Mouse (Mus musculus) Muller cell, postnatal 12 days (primary cell): Measurements from ENCODE around the gene Mrnip.
A peak's percentile ranks its signal among the peaks of the same experiment; 100 is the strongest.

Source experiments
- DNase-seq: peaks from one replicate; pipeline ENCODE4 v3.0.0-alpha.2; 2015; ENCODE audit errors: inconsistent ontology term

Gene Mrnip

GRCm38 (mm10) chr11:50203302-50203827, 29.1 kb downstream of the Mrnip start:
- DNase-seq = no peak

GRCm38 (mm10) chr11:50205434-50205833, 31.2 kb downstream of the Mrnip start:
- DNase-seq = no peak

GRCm38 (mm10) chr11:50206037-50206436, 31.8 kb downstream of the Mrnip start:
- no peak for DNase-seq

GRCm38 (mm10) chr11:50207344-50207743, 33.1 kb downstream of the Mrnip start:
- no peak for DNase-seq

GRCm38 (mm10) chr11:50208039-50208438, 33.8 kb downstream of the Mrnip start:
- DNase-seq = no peak

GRCm38 (mm10) chr11:50210101-50210504, 35.9 kb downstream of the Mrnip start:
- peak; percentile 98 for DNase-seq

- DNase-seq = peak; percentile 88
Measured at GRCm38 (mm10) chr11:50210505-50211151, 36.4 kb downstream of the Mrnip start, which contains the start of the genes Sqstm1 and Mgat4b. Sqstm1 (minus strand) TSS chr11:50210827. Mgat4b (plus strand) TSS chr11:50210890.

GRCm38 (mm10) chr11:50211322-50212059, 37.2 kb downstream of the Mrnip start:
- no peak for DNase-seq

- DNase-seq = no peak
Measured at GRCm38 (mm10) chr11:50212060-50212739, 38.0 kb downstream of the Mrnip start.

GRCm38 (mm10) chr11:50212848-50213758, 38.9 kb downstream of the Mrnip start:
- peak; percentile 96 for DNase-seq

- no peak for DNase-seq
Measured at GRCm38 (mm10) chr11:50214631-50215030, 40.4 kb downstream of the Mrnip start.

- DNase-seq = no peak
Measured at GRCm38 (mm10) chr11:50215633-50216032, 41.4 kb downstream of the Mrnip start.

- DNase-seq = no peak
Measured at GRCm38 (mm10) chr11:50216724-50217366, 42.6 kb downstream of the Mrnip start.

- no peak for DNase-seq
Measured at GRCm38 (mm10) chr11:50217811-50218210, 43.6 kb downstream of the Mrnip start.

- no peak for DNase-seq
Measured at GRCm38 (mm10) chr11:50219833-50220232, 45.6 kb downstream of the Mrnip start.

GRCm38 (mm10) chr11:50222559-50223276, 48.5 kb downstream of the Mrnip start:
- DNase-seq = no peak

GRCm38 (mm10) chr11:50223783-50224662, 49.8 kb downstream of the Mrnip start:
- no peak for DNase-seq

GRCm38 (mm10) chr11:50224671-50225530, 50.7 kb downstream of the Mrnip start:
- peak; percentile 91 for DNase-seq
